19 mouse cellular contexts compared by ENCODE assay signal in genomic region chr17:74285730-74286129, GRCm38 (mm10). TPM values are rescaled to one million over a fixed set of nuclear protein-coding genes. Genes with fewer than 3 reads are reported as not detected.
A peak's percentile ranks its signal among the peaks of the same experiment; 100 is the strongest.
DNase-seq lines count a peak whose midpoint lies in the region; ATAC-seq and TF ChIP-seq lines count a peak whose summit lies in the region.
"Had no signal": no experiment of that assay in that cellular context is flagged by ENCODE, and none has a peak within 500 bp of the region (broad histone marks: within the 10 kb centered on the region; RNA-seq: fewer than 3 reads in every experiment).

No protein-coding gene starts in this region.

- no peaks in the 10 kb centered on the region for H3K36me3 ChIP-seq in intestine, embryonic 16.5 days (ENCODE audit: control insufficient read depth, insufficient read depth, low read length)
- no peaks in the 10 kb centered on the region for H3K36me3 ChIP-seq in intestine, embryonic 15.5 days
- no peaks in the 10 kb centered on the region; the same call in 1 of the 2 replicates for H3K36me3 ChIP-seq in liver, embryonic 14.5 days (replicated peaks; ENCODE audit: control insufficient read depth, insufficient read depth, low read depth)
- H3K36me3 ChIP-seq: stomach, embryonic 15.5 days had no signal

- peak; percentile 45; the same call in 1 of the 2 replicates for ATAC-seq in intestine, embryonic 16.5 days
- no peak; the same call in 1 of the 2 replicates for ATAC-seq in intestine, embryonic 15.5 days
- no peak for ATAC-seq in liver, embryonic 14.5 days (ENCODE audit: insufficient read depth)

- peaks cover under 1% of the 10 kb centered on the region; the same call in 1 of the 2 replicates for H3K4me1 ChIP-seq in intestine, embryonic 16.5 days (ENCODE audit: control insufficient read depth, insufficient read depth, low read length)
- H3K4me1 ChIP-seq in intestine, embryonic 15.5 days (replicated peaks): peaks cover under 1% of the 10 kb centered on the region
- H3K4me1 ChIP-seq in lung, adult 2 months (ENCODE audit: control insufficient read depth, insufficient read depth, low read length): peaks cover 3% of the 10 kb centered on the region
- peaks cover 41 to 49% of the 10 kb centered on the region in 2 experiments for H3K4me1 ChIP-seq in liver, embryonic 14.5 days (replicated peaks; ENCODE audit: control insufficient read depth in 2 of 2, insufficient read depth in 2 of 2, low read length in 1 of 2)

- TF ChIP-seq EP300 in liver, embryonic 14.5 days (IDR thresholded peaks at IDR 0.05; ENCODE audit: low read depth): no peak

- no peaks in the 10 kb centered on the region for H3K9me3 ChIP-seq in intestine, embryonic 16.5 days (ENCODE audit: control insufficient read depth, low read length)
- no peaks in the 10 kb centered on the region for H3K9me3 ChIP-seq in intestine, embryonic 15.5 days
- no peaks in the 10 kb centered on the region for H3K9me3 ChIP-seq in liver, embryonic 14.5 days (ENCODE audit: control insufficient read depth, low read length)
- H3K9me3 ChIP-seq: forebrain, embryonic 12.5 days; hindbrain, embryonic 13.5 days; stomach, embryonic 15.5 days had no signal

- TF ChIP-seq CTCF in lung, adult 2 months (IDR thresholded peaks at IDR 0.05; ENCODE audit: insufficient read depth, low read length): no peak
- no peak for TF ChIP-seq CTCF in liver, embryonic 14.5 days (IDR thresholded peaks at IDR 0.05; ENCODE audit: low read depth)

- no peak overlapping the region for H3K4me2 ChIP-seq in intestine, embryonic 16.5 days (ENCODE audit: low read depth, low read length)
- H3K4me2 ChIP-seq in intestine, embryonic 15.5 days (replicated peaks): no peak overlapping the region
- H3K4me2 ChIP-seq in liver, embryonic 14.5 days (ENCODE audit: low read depth): peak overlapping the region; percentile 56
- H3K4me2 ChIP-seq: forebrain, embryonic 12.5 days; hindbrain, embryonic 13.5 days; limb, embryonic 13.5 days; stomach, embryonic 15.5 days had no signal

- no peak overlapping the region for H3K4me3 ChIP-seq in intestine, embryonic 16.5 days (ENCODE audit: low read length)
- H3K4me3 ChIP-seq in intestine, embryonic 15.5 days (replicated peaks): no peak overlapping the region
- no peak overlapping the region for H3K4me3 ChIP-seq in lung, adult 2 months (replicated peaks; ENCODE audit: extremely low read depth, low read depth, low read length)
- no peak overlapping the region for H3K4me3 ChIP-seq in liver, embryonic 14.5 days (ENCODE audit: insufficient read depth in 1 of 2, low read depth in 2 of 2, low read length in 2 of 2)
- H3K4me3 ChIP-seq: forebrain, embryonic 12.5 days; hindbrain, embryonic 13.5 days; limb, embryonic 13.5 days; stomach, embryonic 15.5 days had no signal

- no peak overlapping the region for H3K27ac ChIP-seq in intestine, embryonic 16.5 days (ENCODE audit: low read length)
- no peak overlapping the region for H3K27ac ChIP-seq in intestine, embryonic 15.5 days
- H3K27ac ChIP-seq in liver, embryonic 14.5 days: peak overlapping the region; percentile 7; the same call in 1 of the 2 replicates
- H3K27ac ChIP-seq: forebrain, embryonic 12.5 days; hindbrain, embryonic 13.5 days; limb, embryonic 13.5 days; macrophage; stomach, embryonic 15.5 days had no signal

- TF ChIP-seq POLR2A in lung, adult 2 months (IDR thresholded peaks at IDR 0.05; ENCODE audit: borderline replicate concordance, extremely low read depth, low read depth, low read length): no peak

- peak; percentile 45 for DNase-seq in lung, postnatal 25 days (ENCODE audit: low spot score)
- DNase-seq in lung, adult 2 months: no peak
- no peak for DNase-seq in liver, embryonic 14.5 days (ENCODE audit: low read depth in 3 of 3, low spot score in 3 of 3)
- no peak for DNase-seq in ovary, adult 18-20 months (ENCODE audit: low spot score)
- no peak for DNase-seq in kidney, postnatal 36 days
- DNase-seq: cerebellum, adult 11 months; cerebellum, adult 9-11 months; kidney, adult 8-10 months; kidney, postnatal 10 days; right cerebral cortex, adult 18-20 months; thymus, adult 2 months; thymus, postnatal 4 days had no signal

- H3K9ac ChIP-seq in intestine, embryonic 16.5 days (ENCODE audit: low read depth, low read length): no peak overlapping the region
- H3K9ac ChIP-seq in intestine, embryonic 15.5 days: no peak overlapping the region
- H3K9ac ChIP-seq in liver, embryonic 14.5 days (replicated peaks): no peak overlapping the region
- H3K9ac ChIP-seq: forebrain, embryonic 12.5 days; hindbrain, embryonic 13.5 days; limb, embryonic 13.5 days; stomach, embryonic 15.5 days had no signal

- H3K27me3 ChIP-seq in intestine, embryonic 16.5 days (replicated peaks; ENCODE audit: control insufficient read depth, insufficient read depth, low read length): no peaks in the 10 kb centered on the region
- no peaks in the 10 kb centered on the region for H3K27me3 ChIP-seq in intestine, embryonic 15.5 days (replicated peaks)
- H3K27me3 ChIP-seq in liver, embryonic 14.5 days (ENCODE audit: control insufficient read depth, insufficient read depth, low read length): no peaks in the 10 kb centered on the region
- H3K27me3 ChIP-seq: forebrain, embryonic 12.5 days; hindbrain, embryonic 13.5 days; limb, embryonic 13.5 days; stomach, embryonic 15.5 days had no signal

- WGBS in intestine, embryonic 16.5 days: 57% methylated on average over 2 of the region's 2 CpGs
- WGBS in intestine, embryonic 15.5 days: 61% methylated on average over 2 of the region's 2 CpGs
- WGBS in lung, adult 2 months: 58% methylated on average over 2 of the region's 2 CpGs
- WGBS in liver, embryonic 14.5 days (ENCODE audit: insufficient replicate concordance): 48% methylated on average over 2 of the region's 2 CpGs

RNA-seq across cellular contexts. Expression of gene Memo1, which starts 9.6 kb away (rescaled TPM):
- 63.6 and 70.2 TPM in 2 replicates for polyA plus RNA-seq in intestine, embryonic 16.5 days (2015; fragmentation: Nextera tagmentation; extraction: Ambion mirVana)
- 73.1 and 75.9 TPM in 2 replicates for polyA plus RNA-seq in intestine, embryonic 15.5 days (2015; fragmentation: Nextera tagmentation; extraction: Ambion mirVana)
- 18.2 and 23.3 TPM in 2 replicates for polyA plus RNA-seq in lung, adult 2 months (2012; rRNA removed)
- polyA plus RNA-seq in liver, embryonic 14.5 days (2012; rRNA removed): 24.4 and 38.8 TPM in 2 replicates
- 111 and 116 TPM in 2 replicates for polyA plus RNA-seq in liver, embryonic 14.5 days (2014; fragmentation: Nextera tagmentation; extraction: Ambion mirVana)

RNA-seq across cellular contexts. Expression of gene Dpy30, which starts 38.0 kb away (rescaled TPM):
- polyA plus RNA-seq in intestine, embryonic 16.5 days (2015; fragmentation: Nextera tagmentation; extraction: Ambion mirVana): 216 and 246 TPM in 2 replicates
- 257 and 282 TPM in 2 replicates for polyA plus RNA-seq in intestine, embryonic 15.5 days (2015; fragmentation: Nextera tagmentation; extraction: Ambion mirVana)
- polyA plus RNA-seq in lung, adult 2 months (2012; rRNA removed): 23.5 and 28.7 TPM in 2 replicates
- 71.4 and 104 TPM in 2 replicates for polyA plus RNA-seq in liver, embryonic 14.5 days (2012; rRNA removed)
- 145 and 149 TPM in 2 replicates for polyA plus RNA-seq in liver, embryonic 14.5 days (2014; fragmentation: Nextera tagmentation; extraction: Ambion mirVana)

RNA-seq across cellular contexts. Expression of gene Spast, which starts 53.1 kb away (rescaled TPM):
- polyA plus RNA-seq in intestine, embryonic 16.5 days (2015; fragmentation: Nextera tagmentation; extraction: Ambion mirVana): 8.5 and 8.8 TPM in 2 replicates
- polyA plus RNA-seq in intestine, embryonic 15.5 days (2015; fragmentation: Nextera tagmentation; extraction: Ambion mirVana): 12.4 and 15.0 TPM in 2 replicates
- 5.1 and 5.9 TPM in 2 replicates for polyA plus RNA-seq in lung, adult 2 months (2012; rRNA removed)
- polyA plus RNA-seq in liver, embryonic 14.5 days (2012; rRNA removed): 2.5 and 4.1 TPM in 2 replicates
- polyA plus RNA-seq in liver, embryonic 14.5 days (2014; fragmentation: Nextera tagmentation; extraction: Ambion mirVana): 5.4 and 6.8 TPM in 2 replicates
